15 mouse cellular contexts compared by ENCODE assay signal in the genomic region with DNA sequence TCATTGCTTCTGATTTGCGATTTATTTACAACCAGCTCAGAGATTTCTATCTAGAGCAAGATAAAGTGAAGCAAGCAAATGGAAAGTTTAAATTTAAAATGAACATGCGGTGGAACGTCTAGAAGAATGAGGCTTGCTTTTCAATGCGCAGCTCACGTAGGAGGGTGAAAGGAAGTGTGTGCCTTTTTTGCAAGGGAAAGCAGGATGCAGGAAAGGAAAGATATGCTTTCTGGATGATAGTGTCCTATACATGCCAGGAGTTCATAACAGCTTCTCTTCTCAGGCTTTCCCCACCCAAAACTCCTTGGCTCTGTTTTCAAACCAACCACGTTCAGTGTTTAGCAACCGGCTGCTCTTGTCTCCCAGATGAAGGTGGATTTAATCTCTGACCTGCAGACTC.
"Had no signal": no experiment of that assay in that cellular context is flagged by ENCODE, and none has a peak within 500 bp of the region (broad histone marks: within the 10 kb centered on the region; RNA-seq: fewer than 3 reads in every experiment).

No protein-coding gene starts in this region.

- H3K4me1 ChIP-seq: intestine, embryonic 15.5 days; limb, embryonic 12.5 days; liver, embryonic 13.5 days; lung, embryonic 15.5 days; midbrain, embryonic 13.5 days; stomach, embryonic 15.5 days had no signal

- DNase-seq: kidney, adult 18-20 months; kidney, postnatal 10 days; kidney, postnatal 4 days; liver; liver, embryonic 13.5 days; liver, postnatal 0 days; lung, postnatal 14 days; thymus, postnatal 4 days had no signal

- ATAC-seq: intestine, embryonic 15.5 days; liver, postnatal 0 days; midbrain, embryonic 13.5 days had no signal

- H3K9me3 ChIP-seq: intestine, embryonic 15.5 days; limb, embryonic 12.5 days; liver, embryonic 13.5 days; lung, embryonic 15.5 days; midbrain, embryonic 13.5 days; stomach, embryonic 15.5 days had no signal

- H3K9ac ChIP-seq: intestine, embryonic 15.5 days; limb, embryonic 12.5 days; liver, embryonic 13.5 days; liver, postnatal 0 days; lung, embryonic 15.5 days; midbrain, embryonic 13.5 days; stomach, embryonic 15.5 days had no signal

- H3K36me3 ChIP-seq: intestine, embryonic 15.5 days; limb, embryonic 12.5 days; liver, embryonic 13.5 days; lung, embryonic 15.5 days; midbrain, embryonic 13.5 days; stomach, embryonic 15.5 days had no signal

- H3K4me2 ChIP-seq: intestine, embryonic 15.5 days; limb, embryonic 12.5 days; liver, embryonic 13.5 days; lung, embryonic 15.5 days; midbrain, embryonic 13.5 days; stomach, embryonic 15.5 days had no signal

- H3K4me3 ChIP-seq: intestine, embryonic 15.5 days; layer of hippocampus, adult 2 months; limb, embryonic 12.5 days; liver, embryonic 13.5 days; lung, embryonic 15.5 days; midbrain, embryonic 13.5 days; myocyte; stomach, embryonic 15.5 days had no signal

- H3K27ac ChIP-seq: intestine, embryonic 15.5 days; layer of hippocampus, adult 2 months; limb, embryonic 12.5 days; liver, embryonic 13.5 days; lung, embryonic 15.5 days; midbrain, embryonic 13.5 days; stomach, embryonic 15.5 days had no signal

- H3K27me3 ChIP-seq: intestine, embryonic 15.5 days; limb, embryonic 12.5 days; liver, embryonic 13.5 days; lung, embryonic 15.5 days; midbrain, embryonic 13.5 days; stomach, embryonic 15.5 days had no signal
